Mouse (Mus musculus) CD4-positive, CD25-positive, alpha-beta regulatory T cell, adult 4 months (primary cell): ENCODE results near the gene Map6. TPM values are rescaled to one million over a fixed set of nuclear protein-coding genes. Genes with fewer than 3 reads are reported as not detected.

ENCODE experiments used
- ATAC-seq: one replicate; pipeline ENCODE4 v1.8.0; 2017
- polyA plus RNA-seq, 2 experiments: library from polyadenylated mRNA; unstranded; fragments of 100-300 nt; shearing (Covaris generic); gene quantifications; one replicate each; pipeline ENCODE4 v1.2.1; 2017

The Map6 gene
- 1 to 10 TPM; 2.4 to 4.5 TPM for polyA plus RNA-seq

GRCm38 (mm10) chr7:99267251-99267896 is at the start of gene Map6:
TSS of gene Map6 (plus strand) at chr7:99267447.
- ATAC-seq = peak; percentile 86

DNA sequence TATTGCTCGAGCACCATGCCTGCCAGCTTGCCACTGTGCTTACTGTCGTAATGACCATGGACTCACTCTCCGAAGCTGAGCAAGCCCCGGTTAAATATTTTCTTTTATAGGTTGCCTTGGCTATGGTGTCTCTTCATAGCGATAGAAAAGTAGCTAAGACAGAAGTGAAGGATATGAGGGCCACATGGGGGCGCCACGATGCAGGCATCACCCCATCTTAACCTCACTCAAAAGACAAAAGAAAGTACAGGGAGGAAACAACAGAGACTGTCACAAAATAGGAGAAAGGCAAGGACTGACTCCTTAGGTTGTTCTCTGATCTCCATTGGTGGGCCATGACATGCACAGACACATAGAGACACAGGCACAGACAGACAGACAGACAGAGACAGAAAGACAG is 43.0 kb upstream of the Map6 start:
- ATAC-seq = no peak

DNA sequence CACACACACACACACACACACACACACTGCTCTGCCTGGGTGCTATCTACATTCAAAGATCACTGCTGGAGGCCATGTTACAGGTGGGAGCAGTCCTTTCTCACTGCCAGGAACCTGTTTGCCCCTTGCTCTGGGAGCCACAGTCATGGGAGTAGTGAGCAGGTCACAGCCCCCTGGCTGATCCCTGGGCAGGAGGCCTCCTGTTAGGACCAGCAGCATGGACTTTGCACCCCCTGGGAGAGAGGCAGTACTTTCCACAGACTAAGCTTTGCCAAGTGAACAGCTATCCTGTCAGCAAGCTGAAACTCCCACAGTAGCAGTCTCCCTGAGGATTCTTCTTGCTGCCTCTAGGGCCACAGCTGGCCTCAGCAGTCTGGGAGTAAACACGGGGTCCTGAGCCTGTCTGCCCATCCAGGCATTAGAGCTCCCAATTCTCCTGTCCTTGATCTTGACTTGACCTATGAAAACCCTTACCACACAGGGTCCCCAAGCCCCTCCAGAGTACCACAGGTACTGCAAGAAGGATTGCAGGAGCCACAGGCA is 42.5 kb upstream of the Map6 start:
- no peak for ATAC-seq

GRCm38 (mm10) chr7:99225421-99225820 is 41.8 kb upstream of the Map6 start:
- no peak for ATAC-seq

- no peak for ATAC-seq
These were observed 40.6 kb upstream of the Map6 start for GRCm38 (mm10) chr7:99226662-99227061.

- ATAC-seq = no peak
These were observed 40.0 kb upstream of the Map6 start for GRCm38 (mm10) chr7:99227267-99227666.

DNA sequence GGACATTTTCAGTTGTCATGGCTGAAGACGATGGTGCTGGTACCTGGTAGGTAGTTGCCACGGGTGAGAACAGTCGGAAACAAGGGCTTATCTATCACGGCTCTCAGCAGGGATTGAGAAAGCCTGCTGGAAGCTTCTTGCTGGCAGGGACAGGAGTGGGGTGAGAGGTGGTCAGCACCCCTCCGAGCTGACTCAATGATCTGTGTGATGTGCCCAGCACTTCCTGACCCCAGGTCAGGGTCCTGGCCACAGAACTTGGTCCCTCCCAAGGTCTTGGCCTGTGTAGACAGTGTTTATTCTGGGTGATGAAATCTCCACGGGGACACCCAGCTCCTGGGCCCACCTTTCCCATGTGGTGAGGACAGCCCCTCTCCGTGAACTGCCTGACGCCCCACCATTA is 38.4 kb upstream of the Map6 start:
- no peak for ATAC-seq

DNA sequence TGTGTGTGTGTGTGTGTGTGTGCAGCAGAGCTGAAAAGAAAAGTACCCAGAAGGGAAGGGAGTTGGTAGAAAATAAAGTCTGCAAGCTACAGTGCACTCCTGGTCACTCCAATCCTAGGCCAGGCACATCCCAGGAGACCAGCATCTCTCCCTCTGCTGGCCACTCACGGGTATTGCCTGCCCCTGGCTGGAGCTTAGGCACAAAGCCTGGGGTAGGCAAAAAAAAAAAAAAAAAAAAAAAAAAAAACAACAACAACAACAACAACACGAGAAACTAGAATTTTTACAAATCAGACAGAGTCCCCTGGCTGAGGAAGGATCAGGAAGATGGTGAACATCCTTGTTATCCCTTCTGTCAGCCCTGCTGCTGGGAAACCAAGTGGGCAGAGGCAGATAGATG is 37.8 kb upstream of the Map6 start:
- ATAC-seq = no peak

- ATAC-seq = no peak
These were observed 37.0 kb upstream of the Map6 start for GRCm38 (mm10) chr7:99230061-99230747.

DNA sequence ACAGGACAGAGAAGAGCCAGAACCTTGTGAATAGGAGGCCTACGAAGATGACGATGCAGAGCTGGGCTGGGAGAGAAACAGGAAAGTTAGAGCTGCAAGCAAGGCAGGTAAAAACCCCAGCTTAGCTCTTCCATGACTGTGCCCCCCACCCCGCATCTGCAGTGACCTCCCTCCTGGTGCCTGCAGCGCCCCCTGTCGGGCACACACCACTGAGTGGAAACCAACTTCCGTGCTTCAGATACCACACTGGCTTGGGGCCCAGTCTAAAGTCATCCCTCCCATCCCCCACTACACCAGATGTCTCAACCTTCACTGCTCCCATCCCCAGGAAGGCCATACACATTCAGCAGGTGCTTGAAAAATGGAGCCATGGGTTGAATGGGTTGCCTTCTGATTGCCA is 34.7 kb upstream of the Map6 start:
- ATAC-seq = no peak

- ATAC-seq = no peak
These were observed 32.3 kb upstream of the Map6 start for GRCm38 (mm10) chr7:99234916-99235315.

- no peak for ATAC-seq
These were observed 31.6 kb upstream of the Map6 start for GRCm38 (mm10) chr7:99235657-99236056.

DNA sequence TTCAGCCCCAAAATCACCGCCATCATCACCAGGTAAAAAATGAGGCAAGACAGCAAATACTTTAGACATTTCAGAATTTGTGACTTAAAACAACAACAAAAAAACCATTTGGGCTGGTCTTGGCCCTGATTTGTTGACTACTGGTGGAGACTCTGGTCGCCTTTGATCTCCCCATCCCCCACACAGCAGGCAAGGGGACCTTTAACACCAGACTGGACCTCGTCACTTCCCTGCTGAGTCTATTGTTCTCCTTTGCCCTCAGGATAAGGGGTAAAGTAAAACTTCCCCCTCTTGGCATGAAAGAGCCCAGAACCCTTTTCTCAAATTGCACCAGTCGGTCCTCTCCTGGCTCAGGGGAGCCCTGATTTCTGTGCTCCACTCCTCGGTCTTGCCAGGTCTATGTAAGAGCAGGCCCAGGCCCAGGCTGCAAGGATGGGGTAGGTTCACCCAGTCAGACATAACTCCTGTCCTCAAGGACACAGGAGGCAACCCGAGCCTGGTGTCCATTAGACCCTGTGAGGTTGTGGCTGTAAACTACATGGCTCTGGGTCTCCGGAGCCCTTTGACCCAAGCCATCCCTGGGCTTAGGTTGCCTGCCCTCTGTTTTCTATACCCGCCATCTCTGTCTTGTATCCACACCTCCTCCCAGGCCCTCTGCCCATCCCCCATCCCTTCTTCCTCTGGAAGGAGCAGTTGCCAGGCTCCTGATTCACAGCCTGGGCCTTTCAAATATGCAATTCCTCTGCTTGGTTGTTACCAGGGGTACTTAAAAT is 30.2 kb upstream of the Map6 start:
- no peak for ATAC-seq

DNA sequence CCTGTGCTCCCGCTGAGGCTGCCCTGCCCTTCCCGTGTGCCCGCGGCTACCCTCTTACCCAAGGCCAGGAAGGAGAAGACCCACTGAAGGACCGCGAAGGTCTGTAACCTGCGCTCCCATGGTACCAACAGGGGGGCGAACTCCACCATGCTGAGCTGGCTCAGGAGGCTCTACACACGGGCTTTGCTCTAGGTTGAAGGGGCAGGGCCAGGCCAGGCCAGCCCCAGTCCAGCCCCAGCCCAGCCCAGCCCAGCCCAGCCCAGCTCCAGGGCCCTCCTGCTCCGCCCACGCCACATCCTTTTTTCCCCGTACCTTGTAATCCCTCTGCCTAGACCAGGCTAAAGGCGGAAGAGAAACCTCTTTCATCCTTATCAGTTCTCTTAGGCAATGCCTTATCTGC is 28.8 kb upstream of the Map6 start, which contains the start of gene Mogat2:
Mogat2 (minus strand) TSS at position 203 of the 400 bp plus-strand sequence.
- no peak for ATAC-seq

DNA sequence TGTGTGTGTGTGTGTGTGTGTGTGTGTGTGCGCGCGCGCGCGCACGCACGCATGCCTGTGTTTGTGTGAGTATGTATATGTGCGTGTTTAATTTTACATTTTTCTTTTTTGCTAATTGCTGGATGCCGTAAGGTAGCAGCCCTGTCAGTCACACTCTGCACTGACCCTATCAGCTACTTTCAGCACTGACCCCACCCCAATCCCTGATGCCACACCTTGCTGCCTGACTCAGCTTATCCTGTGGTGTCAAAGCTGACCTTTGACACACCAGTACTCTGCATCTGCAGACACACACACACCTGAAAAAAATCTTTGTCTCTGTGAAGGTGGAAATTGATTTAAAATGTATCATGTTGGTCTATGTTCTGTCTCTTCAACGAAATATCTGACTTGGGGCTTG is 25.1 kb upstream of the Map6 start:
- ATAC-seq = no peak

DNA sequence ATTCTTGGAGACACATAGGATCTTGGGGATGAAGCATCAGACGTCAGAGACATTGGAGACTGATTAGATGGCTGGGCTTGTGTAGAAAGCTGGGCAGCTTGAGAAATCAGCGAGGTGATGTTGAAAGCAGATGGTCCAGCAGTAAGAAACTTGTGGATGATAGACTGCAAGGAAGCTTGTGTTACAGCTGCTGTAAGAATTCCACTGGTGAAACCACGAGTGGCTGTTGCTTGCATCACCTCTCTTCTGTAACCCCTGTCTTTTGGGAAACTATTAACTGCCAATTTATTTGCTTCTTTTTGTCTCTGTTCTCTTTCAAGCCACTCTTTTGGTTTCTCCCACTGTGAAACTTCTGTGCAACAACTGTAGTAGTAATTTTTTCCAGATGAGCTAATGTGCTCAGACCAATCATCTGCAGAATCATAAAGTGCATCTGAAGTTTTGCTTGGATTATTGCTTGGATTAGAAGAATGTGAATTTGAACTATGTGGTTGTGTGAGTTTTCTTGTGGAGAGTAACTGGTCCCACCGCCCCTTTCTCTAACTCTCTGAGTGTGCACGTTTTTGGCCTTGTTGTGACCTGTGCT is 19.0 kb upstream of the Map6 start:
- ATAC-seq = no peak

- peak; percentile 88 for ATAC-seq
These were observed 18.2 kb upstream of the Map6 start for GRCm38 (mm10) chr7:99248906-99249581.

GRCm38 (mm10) chr7:99249582-99249911 is 17.7 kb upstream of the Map6 start:
- ATAC-seq = peak; percentile 80

GRCm38 (mm10) chr7:99250386-99250785 is 16.9 kb upstream of the Map6 start:
- no peak for ATAC-seq

GRCm38 (mm10) chr7:99255006-99255405 is 12.2 kb upstream of the Map6 start:
- ATAC-seq = no peak

- ATAC-seq = no peak
These were observed 5.3 kb upstream of the Map6 start for GRCm38 (mm10) chr7:99261900-99262299.

DNA sequence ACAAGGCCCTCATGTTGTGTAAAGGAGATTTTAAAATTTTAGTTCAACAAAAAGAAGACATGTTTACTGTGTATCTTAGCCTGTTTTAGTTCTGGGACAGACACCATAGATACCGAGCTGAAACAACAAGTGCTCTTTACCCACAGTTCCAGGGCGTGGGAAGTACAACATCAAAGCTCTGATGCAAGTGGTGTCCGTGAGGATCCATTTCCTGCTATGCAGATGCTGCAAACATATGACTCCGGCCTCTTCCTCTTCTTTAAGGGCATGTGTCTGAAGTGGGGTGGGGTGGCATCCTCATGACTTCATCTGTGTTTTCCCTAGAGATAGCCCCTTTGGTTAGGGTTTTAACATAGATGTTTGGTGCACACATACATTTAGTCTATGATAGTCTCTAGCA is 3.7 kb upstream of the Map6 start:
- ATAC-seq = no peak

DNA sequence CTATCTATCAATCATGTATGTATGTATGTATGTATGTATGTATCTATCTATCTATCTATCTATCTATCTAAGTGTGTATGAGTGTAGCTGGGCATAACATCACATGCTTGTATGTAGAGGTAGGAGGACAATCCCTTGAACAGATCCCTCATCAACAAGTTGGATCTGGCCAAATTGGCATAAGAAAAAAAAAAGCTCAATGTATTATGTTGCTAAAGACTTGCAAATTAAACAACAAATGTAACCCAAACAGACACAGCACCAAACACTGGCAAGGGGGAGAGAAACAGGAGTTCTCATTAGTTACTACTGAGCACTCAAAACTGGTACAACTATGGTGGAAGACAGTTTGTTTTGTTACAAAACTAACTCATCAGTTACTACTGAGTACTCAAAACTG is 2.6 kb upstream of the Map6 start:
- no peak for ATAC-seq
